Mouse (Mus musculus): ENCODE results near the gene Hdgfl2. TPM values are rescaled to one million over a fixed set of nuclear protein-coding genes. Genes with fewer than 3 reads are reported as not detected.
A peak's percentile ranks its signal among the peaks of the same experiment; 100 is the strongest.

Gene Hdgfl2
- total and polyA plus RNA-seq, 2 experiments from 2014 or later, result 59.6 to 123 TPM

- no peak for ATAC-seq (ENCODE audit: low FRiP score)
- Histone ChIP-seq H3K27ac (ENCODE audit: low read depth, low read length) (no peak overlapping the region), H3K36me3 (ENCODE audit: insufficient read depth, low read length) (peaks cover 21% of the 10 kb centered on the region), H3K4me3 (ENCODE audit: low read depth, low read length) (no peak overlapping the region), H3K27me3 (ENCODE audit: insufficient read depth, low read length) (no peaks in the 10 kb centered on the region), H3K9ac (replicated peaks; ENCODE audit: low read length, poor library complexity, severe bottlenecking) (peak overlapping the region; percentile 33; the same call in 1 of the 2 replicates), H3K4me1 (ENCODE audit: insufficient read depth, low read length) (peaks cover 2% of the 10 kb centered on the region; the same call in 1 of the 2 replicates), H3K4me2 (ENCODE audit: low read depth, low read length, poor library complexity, severe bottlenecking) (no peak overlapping the region), H3K9me3 (ENCODE audit: low read length) (no peaks in the 10 kb centered on the region)
- no peak for TF ChIP-seq CTCF (IDR thresholded peaks at IDR 0.05)
- 76% methylated on average over 7 of the region's 7 CpGs for WGBS
- no peak for DNase-seq (ENCODE audit: low spot score)
Observed at GRCm38 (mm10) chr17:56032831-56033230, 46.6 kb upstream of the Hdgfl2 start.

- TF ChIP-seq CTCF (IDR thresholded peaks at IDR 0.05), result no peak
- peaks cover 17% of the 10 kb centered on the region for H3K36me3 ChIP-seq (ENCODE audit: insufficient read depth, low read length)
- no peak overlapping the region for H3K9ac ChIP-seq (replicated peaks; ENCODE audit: low read length, poor library complexity, severe bottlenecking)
- H3K4me2 ChIP-seq (ENCODE audit: low read depth, low read length, poor library complexity, severe bottlenecking), result no peak overlapping the region
- 90% methylated on average over 7 of the region's 7 CpGs for WGBS
- H3K4me1 ChIP-seq (ENCODE audit: insufficient read depth, low read length), result peaks cover 2% of the 10 kb centered on the region; the same call in 1 of the 2 replicates
- DNase-seq (ENCODE audit: low spot score) (no peak), ATAC-seq (ENCODE audit: low FRiP score) (no peak)
- H3K4me3 ChIP-seq (ENCODE audit: low read depth, low read length), result no peak overlapping the region
- no peaks in the 10 kb centered on the region for H3K27me3 ChIP-seq (ENCODE audit: insufficient read depth, low read length)
- H3K9me3 ChIP-seq (ENCODE audit: low read length), result no peaks in the 10 kb centered on the region
- no peak overlapping the region for H3K27ac ChIP-seq (ENCODE audit: low read depth, low read length)
Observed at GRCm38 (mm10) chr17:56034040-56034725, 45.3 kb upstream of the Hdgfl2 start.

DNA sequence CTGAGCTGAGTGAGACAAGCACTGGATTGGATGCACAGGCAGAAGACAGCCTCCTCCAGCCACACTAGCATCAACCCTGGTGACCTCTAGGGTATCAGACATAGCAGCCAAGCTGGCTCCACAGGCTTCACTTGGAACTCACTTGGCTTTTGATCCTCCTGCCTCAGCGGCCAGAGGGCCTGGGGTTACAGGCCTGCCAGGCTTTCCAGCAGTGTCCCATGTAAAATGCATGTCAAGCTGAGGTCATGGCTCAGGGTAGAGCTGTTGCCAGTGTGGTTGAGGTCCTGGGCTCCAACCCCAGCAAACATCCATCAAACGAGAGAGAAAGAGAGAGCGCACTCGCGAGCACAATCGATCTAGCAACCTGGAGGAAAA, 44.7 kb upstream of the Hdgfl2 start:
- no peaks in the 10 kb centered on the region for H3K27me3 ChIP-seq (ENCODE audit: insufficient read depth, low read length)
- 94% methylated on average over 6 of the region's 6 CpGs for WGBS
- ATAC-seq (ENCODE audit: low FRiP score), result no peak
- peaks cover 2% of the 10 kb centered on the region; the same call in 1 of the 2 replicates for H3K4me1 ChIP-seq (ENCODE audit: insufficient read depth, low read length)
- TF ChIP-seq CTCF (IDR thresholded peaks at IDR 0.05), result no peak
- peaks cover 17% of the 10 kb centered on the region; the same call in 1 of the 2 replicates for H3K36me3 ChIP-seq (ENCODE audit: insufficient read depth, low read length)
- no peak overlapping the region for H3K9ac ChIP-seq (replicated peaks; ENCODE audit: low read length, poor library complexity, severe bottlenecking)
- H3K27ac ChIP-seq (ENCODE audit: low read depth, low read length), result no peak overlapping the region
- H3K4me2 ChIP-seq (ENCODE audit: low read depth, low read length, poor library complexity, severe bottlenecking), result 0 out of 2 replicates have a peak overlapping the region, but pooled peaks have one; percentile 18
- no peak overlapping the region for H3K4me3 ChIP-seq (ENCODE audit: low read depth, low read length)
- no peak for DNase-seq (ENCODE audit: low spot score)
- H3K9me3 ChIP-seq (ENCODE audit: low read length), result no peaks in the 10 kb centered on the region

DNA sequence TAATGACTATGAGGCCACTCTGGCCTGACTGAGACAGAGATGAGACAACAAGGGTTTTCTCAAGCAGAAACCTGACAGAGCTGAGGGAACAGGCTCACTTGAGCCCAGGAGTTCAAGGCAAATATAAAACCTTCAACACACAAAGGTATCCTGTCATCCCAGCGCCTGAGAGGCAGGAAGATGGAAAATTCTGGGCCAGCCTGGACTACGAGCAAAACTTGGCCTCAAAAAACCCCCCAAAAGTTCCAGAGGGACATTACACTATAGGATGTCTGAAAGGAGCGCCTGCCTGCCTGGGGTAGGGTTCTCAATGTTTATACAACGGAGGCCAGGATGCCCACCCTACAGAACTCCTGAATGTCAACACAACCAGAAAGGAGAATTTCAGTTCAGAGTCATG, 44.2 kb upstream of the Hdgfl2 start:
- 84% methylated on average over 4 of the region's 4 CpGs for WGBS
- TF ChIP-seq CTCF (IDR thresholded peaks at IDR 0.05), result no peak
- H3K4me1 ChIP-seq (ENCODE audit: insufficient read depth, low read length), result peaks cover 2% of the 10 kb centered on the region; the same call in 1 of the 2 replicates

DNA sequence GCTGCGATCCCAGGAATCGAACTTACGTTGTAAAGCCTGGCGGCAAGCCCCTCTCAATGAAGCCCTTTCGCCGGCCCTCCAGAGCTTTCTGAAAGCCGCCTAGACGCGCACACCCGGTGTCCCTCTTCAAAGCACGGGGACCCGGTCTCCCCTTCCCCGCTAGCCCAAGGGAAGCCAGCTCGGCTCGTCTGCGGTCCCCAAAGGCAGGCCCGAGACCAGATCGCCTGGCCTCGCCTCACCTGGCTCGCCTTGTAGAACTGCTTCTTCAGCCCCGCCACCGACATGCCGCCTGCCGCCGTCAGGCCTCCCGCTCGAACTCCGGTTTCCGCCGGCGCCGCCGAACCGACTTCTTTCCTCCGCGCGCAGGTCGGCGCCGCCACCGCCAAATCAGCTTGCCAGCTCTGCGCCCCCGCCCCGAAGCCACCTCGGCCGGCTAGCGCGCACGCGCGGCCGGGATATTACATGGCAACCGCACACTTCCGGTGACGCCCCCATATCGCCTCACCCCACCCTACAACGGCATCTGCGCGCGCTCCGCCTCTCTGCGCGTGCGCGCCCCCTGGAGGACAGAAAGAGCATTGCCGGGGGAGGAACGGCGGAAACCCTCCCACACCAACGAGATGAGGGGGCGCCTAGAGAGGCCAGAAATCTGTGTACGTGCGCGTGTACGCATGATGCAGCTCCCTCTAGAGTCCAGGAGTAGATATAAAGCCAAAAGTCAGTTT, 43.1 kb upstream of the Hdgfl2 start, which contains the start of gene Sh3gl1:
Sh3gl1 (minus strand) TSS at position 460 of the 725 bp plus-strand sequence.
- TF ChIP-seq CTCF (IDR thresholded peaks at IDR 0.05), result peak; percentile 100
- DNase-seq (ENCODE audit: low spot score) (peak; percentile 98), ATAC-seq (ENCODE audit: low FRiP score) (peak; percentile 92)
- Histone ChIP-seq H3K9ac (replicated peaks; ENCODE audit: low read length, poor library complexity, severe bottlenecking) (peak within 1 kb of the TSS; percentile 97), H3K4me3 (ENCODE audit: low read depth, low read length) (peak within 1 kb of the TSS; percentile 89), H3K4me1 (ENCODE audit: insufficient read depth, low read length) (peaks cover 4% of the 10 kb centered on the region), H3K4me2 (ENCODE audit: low read depth, low read length, poor library complexity, severe bottlenecking) (peak within 1 kb of the TSS; percentile 68), H3K27ac (ENCODE audit: low read depth, low read length) (peak within 1 kb of the TSS; percentile 90), H3K27me3 (ENCODE audit: insufficient read depth, low read length) (no peaks in the 10 kb centered on the region), H3K9me3 (ENCODE audit: low read length) (no peaks in the 10 kb centered on the region), H3K36me3 (ENCODE audit: insufficient read depth, low read length) (peaks cover 13% of the 10 kb centered on the region; the same call in 1 of the 2 replicates)
- 1% methylated on average over 71 of the region's 74 CpGs for WGBS

More for the DNA sequence above, 44.2 kb upstream of the Hdgfl2 start:
- Histone ChIP-seq H3K36me3 (ENCODE audit: insufficient read depth, low read length) (peaks cover 17% of the 10 kb centered on the region; the same call in 1 of the 2 replicates), H3K9me3 (ENCODE audit: low read length) (no peaks in the 10 kb centered on the region), H3K9ac (replicated peaks; ENCODE audit: low read length, poor library complexity, severe bottlenecking) (peak overlapping the region; percentile 97; the same call in 1 of the 2 replicates), H3K4me3 (ENCODE audit: low read depth, low read length) (peak overlapping the region; percentile 89), H3K27me3 (ENCODE audit: insufficient read depth, low read length) (no peaks in the 10 kb centered on the region), H3K4me2 (ENCODE audit: low read depth, low read length, poor library complexity, severe bottlenecking) (peak overlapping the region; percentile 68), H3K27ac (ENCODE audit: low read depth, low read length) (no peak overlapping the region)
- ATAC-seq (ENCODE audit: low FRiP score), result no peak
- no peak for DNase-seq (ENCODE audit: low spot score)
